Mouse (Mus musculus) MEL (cell line): ENCODE measurements around the gene Grik4. TPM values are rescaled to one million over a fixed set of nuclear protein-coding genes. Genes with fewer than 3 reads are reported as not detected.

Experiments
- DNase-seq: peaks from one replicate; pipeline ENCODE4 v3.0.0; 2011; ENCODE audit warnings: low read depth, low spot score
- H3K27ac ChIP-seq: 2 replicates; pipeline ENCODE4 v1.5.1; 2012; ENCODE audit warnings: low read depth, mild to moderate bottlenecking, control low read depth, low read length, moderate library complexity; ENCODE audit not compliant: control insufficient read depth
- H3K27me3 ChIP-seq, 2 experiments: fragments of 150-350 bp in 1 of 2; sonication (generic) in 1 of 2; 2 replicates each; pipeline ENCODE4 v1.6.1; 2012; ENCODE audit warnings: low read length in 2 of 2, mild to moderate bottlenecking in 2 of 2, improper control_type of control experiment in 1 of 2, moderate library complexity in 1 of 2; ENCODE audit not compliant: insufficient read depth in 2 of 2, control insufficient read depth in 1 of 2
- H3K36me3 ChIP-seq, 2 experiments: 2 replicates each; pipeline ENCODE4 v1.6.1; 2012 to 2014; ENCODE audit warnings: low read length in 2 of 2, improper control_type of control experiment in 1 of 2, inconsistent platforms in 1 of 2, mild to moderate bottlenecking in 1 of 2; ENCODE audit not compliant: insufficient read depth in 2 of 2, control insufficient read depth in 1 of 2
- H3K4me1 ChIP-seq, 2 experiments: fragments of 150-350 bp in 1 of 2; sonication (generic) in 1 of 2; 2 replicates each; pipeline ENCODE4 v1.6.1; 2012; ENCODE audit warnings: low read length in 2 of 2, improper control_type of control experiment in 1 of 2, mild to moderate bottlenecking in 1 of 2; ENCODE audit not compliant: insufficient read depth in 2 of 2, control insufficient read depth in 1 of 2
- H3K4me3 ChIP-seq, 2 experiments: fragments of 150-350 bp in 1 of 2; sonication (generic) in 1 of 2; 2 replicates each; pipeline ENCODE4 v1.5.1; 2012; ENCODE audit warnings: low read depth in 2 of 2, low read length in 2 of 2, mild to moderate bottlenecking in 2 of 2, moderate library complexity in 2 of 2, control low read depth in 1 of 2, improper control_type of control experiment in 1 of 2; ENCODE audit not compliant: control insufficient read depth in 1 of 2, insufficient read depth in 1 of 2
- H3K79me2 ChIP-seq: 2 replicates; pipeline ENCODE4 v1.6.1; 2012; ENCODE audit warnings: mild to moderate bottlenecking, low read length, moderate library complexity; ENCODE audit not compliant: control insufficient read depth, poor library complexity, insufficient read depth
- H3K9ac ChIP-seq: 2 replicates; pipeline ENCODE4 v1.6.1; 2012; ENCODE audit warnings: low read depth, mild to moderate bottlenecking, control low read depth, low read length, moderate library complexity; ENCODE audit not compliant: control insufficient read depth, poor library complexity, severe bottlenecking
- H3K9me3 ChIP-seq: fragments of 150-350 bp; sonication (generic); replicated peaks from 2 replicates; pipeline ENCODE4 v1.6.1; 2012; ENCODE audit warnings: mild to moderate bottlenecking, low read length, improper control_type of control experiment, moderate library complexity; ENCODE audit not compliant: insufficient read depth
- CTCF ChIP-seq, 3 experiments: IDR thresholded peaks in 2 of 3; conservative IDR thresholded peaks in 1 of 3; 2 replicates each; pipeline ENCODE4 v1.5.1; 2011 to 2012; ENCODE audit warnings: low read length in 3 of 3, low read depth in 2 of 3, mild to moderate bottlenecking in 2 of 3, improper control_type of control experiment in 1 of 3, inconsistent platforms in 1 of 3, mixed read lengths in 1 of 3, moderate library complexity in 1 of 3; ENCODE audit not compliant: control insufficient read depth in 1 of 3, insufficient read depth in 1 of 3, poor library complexity in 1 of 3, severe bottlenecking in 1 of 3
- ELF1 ChIP-seq: IDR thresholded peaks from 2 replicates; pipeline ENCODE4 v1.6.1; 2014; ENCODE audit warnings: low read depth, mild to moderate bottlenecking, inconsistent platforms, low read length, improper control_type of control experiment, moderate library complexity
- ETS1 ChIP-seq: IDR thresholded peaks from 2 replicates; pipeline ENCODE4 v1.6.1; 2012; ENCODE audit warnings: low read depth, mild to moderate bottlenecking, inconsistent platforms, low read length, improper control_type of control experiment, moderate library complexity
- GABPA ChIP-seq: IDR thresholded peaks from 2 replicates; pipeline ENCODE4 v1.6.1; 2012; ENCODE audit warnings: low read depth, mild to moderate bottlenecking, inconsistent platforms, low read length, improper control_type of control experiment, moderate library complexity
- GATA1 ChIP-seq: IDR thresholded peaks from 2 replicates; pipeline ENCODE4 v1.6.1; 2011; ENCODE audit warnings: low read depth, low read length, improper control_type of control experiment
- KAT2A ChIP-seq: conservative IDR thresholded peaks from 2 replicates; pipeline ENCODE4 v1.6.1; 2012; ENCODE audit warnings: low read depth, low read length, improper control_type of control experiment, inconsistent platforms
- MXI1 ChIP-seq: IDR thresholded peaks from 2 replicates; pipeline ENCODE4 v1.6.1; 2011; ENCODE audit warnings: mild to moderate bottlenecking, low read depth, low read length, improper control_type of control experiment
- NELFE ChIP-seq: IDR thresholded peaks from 2 replicates; pipeline ENCODE4 v1.6.1; 2011; ENCODE audit warnings: low read depth, low read length, improper control_type of control experiment
- RAD21 ChIP-seq: IDR thresholded peaks from 2 replicates; pipeline ENCODE4 v1.6.1; 2011; ENCODE audit warnings: mild to moderate bottlenecking, low read depth, low read length, improper control_type of control experiment
- SIN3A ChIP-seq: IDR thresholded peaks from 2 replicates; pipeline ENCODE4 v1.6.1; 2012; ENCODE audit warnings: low read length, improper control_type of control experiment, inconsistent platforms
- USF2 ChIP-seq, 2 experiments: IDR thresholded peaks; 2 replicates each; pipeline ENCODE4 v1.6.1; 2011 to 2012; ENCODE audit warnings: improper control_type of control experiment in 2 of 2, low read length in 2 of 2, borderline replicate concordance in 1 of 2, inconsistent platforms in 1 of 2, low read depth in 1 of 2, mild to moderate bottlenecking in 1 of 2; ENCODE audit not compliant: insufficient read depth in 1 of 2
- ZC3H11A ChIP-seq: IDR thresholded peaks from 2 replicates; pipeline ENCODE4 v1.6.1; 2012; ENCODE audit warnings: low read depth, mild to moderate bottlenecking, inconsistent platforms, low read length, improper control_type of control experiment
- ZKSCAN1 ChIP-seq: IDR thresholded peaks from 2 replicates; pipeline ENCODE4 v1.6.1; 2012; ENCODE audit warnings: low read depth, mild to moderate bottlenecking, inconsistent platforms, low read length, improper control_type of control experiment, moderate library complexity
- ZNF384 ChIP-seq: IDR thresholded peaks from 2 replicates; pipeline ENCODE4 v1.6.1; 2012; ENCODE audit warnings: low read depth, mild to moderate bottlenecking, inconsistent platforms, low read length, improper control_type of control experiment
- polyA plus RNA-seq, 2 experiments: library from polyadenylated mRNA; stranded (reverse) in 1 of 2; unstranded in 1 of 2; fragments of >175 nt in 1 of 2; fragments of >200 nt in 1 of 2; gene quantifications; 2 replicates each; pipeline versions ENCODE4 v1.2.1 to v1.2.4; 2012; ENCODE audit warnings: low replicate concordance in 2 of 2, low read depth in 1 of 2; ENCODE audit not compliant: insufficient read length in 2 of 2, insufficient read depth in 1 of 2, missing spikeins in 1 of 2
- total RNA-seq: library from RNA; depleted of rRNA; stranded (reverse); fragments of 300-350 nt; gene quantifications from 2 replicates; pipeline ENCODE4 v1.2.3, GENCODE M21; 2012

Gene Grik4
- total and polyA plus RNA-seq, 3 experiments: 0.17 TPM; not detected in 2

- H3K4me1 ChIP-seq: no peaks in the 10 kb centered on the region
- TF ChIP-seq CTCF (IDR thresholded peaks at IDR 0.05 in 2 of 3, conservative IDR thresholded peaks at IDR 0.05 in 1 of 3; ENCODE audit: control insufficient read depth in 1 of 3, insufficient read depth in 1 of 3, low read depth in 2 of 3, low read length in 3 of 3, poor library complexity in 1 of 3, severe bottlenecking in 1 of 3): no peak
- no peak for TF ChIP-seq MXI1
- TF ChIP-seq ELF1: no peak
- TF ChIP-seq NELFE: no peak
- TF ChIP-seq GATA1: no peak
- no peak for TF ChIP-seq KAT2A
- no peak for TF ChIP-seq ZKSCAN1
- TF ChIP-seq USF2 (IDR thresholded peaks at IDR 0.05; ENCODE audit: borderline replicate concordance in 1 of 2, insufficient read depth in 1 of 2, low read depth in 1 of 2, low read length in 2 of 2): no peak
- no peak for TF ChIP-seq ETS1
- TF ChIP-seq ZC3H11A: no peak
- TF ChIP-seq SIN3A: no peak
- H3K27me3 ChIP-seq: no peaks in the 10 kb centered on the region
Observed at GRCm38 (mm10) chr9:42764823-42765560, 179.3 kb downstream of the Grik4 start.

GRCm38 (mm10) chr9:42758682-42759205 lies 185.5 kb downstream of the Grik4 start:
- H3K27ac ChIP-seq: no peak overlapping the region
- no peaks in the 10 kb centered on the region for H3K9me3 ChIP-seq
- TF ChIP-seq ELF1 (no peak), GABPA (no peak)
- H3K4me1 ChIP-seq: no peaks in the 10 kb centered on the region
- H3K79me2 ChIP-seq: no peaks in the 10 kb centered on the region
- H3K36me3 ChIP-seq: no peaks in the 10 kb centered on the region
- no peak overlapping the region for H3K9ac ChIP-seq
- H3K27me3 ChIP-seq: no peaks in the 10 kb centered on the region
- no peak for DNase-seq
- H3K4me3 ChIP-seq: no peak overlapping the region

More at GRCm38 (mm10) chr9:42764823-42765560, 179.3 kb downstream of the Grik4 start:
- Histone ChIP-seq H3K27ac (no peak overlapping the region), H3K9ac (no peak overlapping the region), H3K36me3 (no peaks in the 10 kb centered on the region), H3K79me2 (no peaks in the 10 kb centered on the region), H3K4me3 (no peak overlapping the region), H3K9me3 (no peaks in the 10 kb centered on the region)
- DNase-seq: no peak

GRCm38 (mm10) chr9:42757012-42757640 lies 187.2 kb downstream of the Grik4 start:
- H3K27ac ChIP-seq: no peak overlapping the region
- H3K79me2 ChIP-seq: no peaks in the 10 kb centered on the region
- H3K36me3 ChIP-seq: no peaks in the 10 kb centered on the region
- H3K9ac ChIP-seq: no peak overlapping the region
- no peak overlapping the region for H3K4me3 ChIP-seq
- no peaks in the 10 kb centered on the region for H3K27me3 ChIP-seq
- no peak for TF ChIP-seq ZNF384
- TF ChIP-seq RAD21: no peak
- no peaks in the 10 kb centered on the region for H3K4me1 ChIP-seq
- DNase-seq: no peak
- no peaks in the 10 kb centered on the region for H3K9me3 ChIP-seq
